Mouse (Mus musculus) yolk sac, embryonic 10.5 days (tissue): ENCODE measurements around the gene Cnn2.

Experiments used
- DNase-seq: peaks from one replicate; pipeline ENCODE4 v3.0.0-alpha.2; 2017; ENCODE audit warnings: low spot score

The Cnn2 gene

GRCm38 (mm10) chr10:79989870-79990269, 1.5 kb downstream of the Cnn2 start:
- no peak for DNase-seq

- no peak for DNase-seq
Measured at GRCm38 (mm10) chr10:79991099-79991498, 2.7 kb downstream of the Cnn2 start.

GRCm38 (mm10) chr10:79991548-79991947, 3.2 kb downstream of the Cnn2 start:
- DNase-seq: no peak

GRCm38 (mm10) chr10:79994397-79995115, 6.2 kb downstream of the Cnn2 start:
- DNase-seq: no peak

GRCm38 (mm10) chr10:79995636-79996035, 7.3 kb downstream of the Cnn2 start:
- DNase-seq: no peak

GRCm38 (mm10) chr10:79996272-79997033, 8.1 kb downstream of the Cnn2 start, which contains the start of gene Abca7:
Gene Abca7, plus strand, starts transcription at chr10:79996494.
- DNase-seq: peak; percentile 95

GRCm38 (mm10) chr10:79997034-79997760, 8.8 kb downstream of the Cnn2 start:
- peak; percentile 86 for DNase-seq

GRCm38 (mm10) chr10:79997819-79998218, 9.4 kb downstream of the Cnn2 start:
- DNase-seq: no peak

- DNase-seq: no peak
Measured at GRCm38 (mm10) chr10:80001945-80002344, 13.6 kb downstream of the Cnn2 start.

GRCm38 (mm10) chr10:80002829-80003228, 14.4 kb downstream of the Cnn2 start:
- DNase-seq: no peak

- no peak for DNase-seq
Measured at GRCm38 (mm10) chr10:80003374-80004232, 15.2 kb downstream of the Cnn2 start.

GRCm38 (mm10) chr10:80004233-80004705, 15.9 kb downstream of the Cnn2 start:
- no peak for DNase-seq

- no peak for DNase-seq
Measured at GRCm38 (mm10) chr10:80011740-80012139, 23.4 kb downstream of the Cnn2 start.

- no peak for DNase-seq
Measured at GRCm38 (mm10) chr10:80013609-80014008, 25.2 kb downstream of the Cnn2 start.

- DNase-seq: no peak
Measured at GRCm38 (mm10) chr10:80014484-80015290, 26.3 kb downstream of the Cnn2 start.

- no peak for DNase-seq
Measured at GRCm38 (mm10) chr10:80015583-80015982, 27.2 kb downstream of the Cnn2 start.

GRCm38 (mm10) chr10:80016511-80016910, 28.1 kb downstream of the Cnn2 start, which contains the start of gene Arhgap45:
Gene Arhgap45, plus strand, starts transcription at chr10:80016653.
- no peak for DNase-seq

- no peak for DNase-seq
Measured at GRCm38 (mm10) chr10:80016931-80017330, 28.5 kb downstream of the Cnn2 start.

GRCm38 (mm10) chr10:80017361-80017760, 29.0 kb downstream of the Cnn2 start:
- DNase-seq: no peak

GRCm38 (mm10) chr10:80017771-80018170, 29.4 kb downstream of the Cnn2 start:
- DNase-seq: no peak
